In the genomic region with DNA sequence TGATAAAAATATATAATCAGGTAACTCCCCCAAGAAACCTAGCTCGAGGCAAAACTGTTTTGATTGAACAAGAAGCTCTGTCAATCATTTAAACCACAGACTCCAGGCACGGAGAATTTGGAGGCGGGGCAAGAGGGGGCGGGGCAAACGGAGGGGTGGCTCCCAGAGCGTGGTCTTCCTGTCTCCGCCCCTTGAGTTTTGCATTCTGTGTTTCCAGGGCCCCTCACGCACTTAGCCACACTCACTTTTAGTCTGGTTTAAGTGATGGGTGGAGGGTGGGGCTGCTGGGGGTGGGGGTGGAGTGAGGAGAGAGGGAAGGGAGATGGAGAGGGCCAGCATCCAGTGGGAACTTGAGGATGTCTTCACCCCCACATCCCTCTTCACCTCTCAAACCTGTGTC, we compare ENCODE assay signal across 8 mouse cellular contexts. TPM values are rescaled to one million over a fixed set of nuclear protein-coding genes. Genes with fewer than 3 reads are reported as not detected.
DNase-seq lines count a peak whose midpoint lies in the region; ATAC-seq lines count a peak whose summit lies in the region.

No protein-coding gene starts in this region.

- no peaks in the 10 kb centered on the region for H3K4me1 ChIP-seq in embryonic facial prominence, embryonic 11.5 days (ENCODE audit: control insufficient read depth, insufficient read depth, low read length)
- H3K4me1 ChIP-seq in heart, embryonic 10.5 days: peaks cover 42% of the 10 kb centered on the region
- peaks cover 16% of the 10 kb centered on the region for H3K4me1 ChIP-seq in neural tube, embryonic 11.5 days (ENCODE audit: control insufficient read depth, insufficient read depth, low read length)

- peak overlapping the region; percentile 63 for H3K4me3 ChIP-seq in embryonic facial prominence, embryonic 11.5 days (ENCODE audit: low read depth, low read length)
- peak overlapping the region; percentile 85 for H3K4me3 ChIP-seq in heart, embryonic 10.5 days
- H3K4me3 ChIP-seq in neural tube, embryonic 11.5 days (ENCODE audit: low read depth, low read length): peak overlapping the region; percentile 62

- no peaks in the 10 kb centered on the region for H3K36me3 ChIP-seq in embryonic facial prominence, embryonic 11.5 days (replicated peaks; ENCODE audit: control insufficient read depth, insufficient read depth, low read depth, low read length)
- peaks cover 13% of the 10 kb centered on the region; the same call in 1 of the 2 replicates for H3K36me3 ChIP-seq in heart, embryonic 10.5 days
- H3K36me3 ChIP-seq in neural tube, embryonic 11.5 days (ENCODE audit: control insufficient read depth, insufficient read depth, low read length): no peaks in the 10 kb centered on the region

- H3K4me2 ChIP-seq in embryonic facial prominence, embryonic 11.5 days (ENCODE audit: low read depth, low read length): peak overlapping the region; percentile 86
- peak overlapping the region; percentile 89 for H3K4me2 ChIP-seq in neural tube, embryonic 11.5 days (ENCODE audit: low read depth)

- peaks cover 2% of the 10 kb centered on the region; the same call in 1 of the 2 replicates for H3K27me3 ChIP-seq in embryonic facial prominence, embryonic 11.5 days (ENCODE audit: control insufficient read depth, insufficient read depth, low read length)
- no peaks in the 10 kb centered on the region for H3K27me3 ChIP-seq in heart, embryonic 10.5 days (ENCODE audit: insufficient read depth, poor library complexity, severe bottlenecking)
- peaks cover 16% of the 10 kb centered on the region for H3K27me3 ChIP-seq in neural tube, embryonic 11.5 days (ENCODE audit: control insufficient read depth, insufficient read depth, low read length)

- ATAC-seq in embryonic facial prominence, embryonic 11.5 days (replicated peaks; ENCODE audit: insufficient number of reproducible peaks, low FRiP score, low TSS enrichment, low read depth): peak; percentile 36
- peak; percentile 43 for ATAC-seq in neural tube, embryonic 11.5 days (ENCODE audit: insufficient read depth, low FRiP score, low TSS enrichment)
- ATAC-seq in monocyte, adult 5-6 weeks (replicated peaks; ENCODE audit: insufficient number of reproducible peaks, low FRiP score, low TSS enrichment, poor library complexity, severe bottlenecking): no peak

- H3K27ac ChIP-seq in embryonic facial prominence, embryonic 11.5 days (replicated peaks; ENCODE audit: low read depth, low read length): 0 out of 2 replicates have a peak overlapping the region, but pooled peaks have one; percentile 13
- peak overlapping the region; percentile 95 for H3K27ac ChIP-seq in heart, embryonic 10.5 days
- no peak overlapping the region for H3K27ac ChIP-seq in neural tube, embryonic 11.5 days (ENCODE audit: low read depth, low read length)

- H3K9ac ChIP-seq in embryonic facial prominence, embryonic 11.5 days (replicated peaks; ENCODE audit: low read length): no peak overlapping the region; the same call in 1 of the 2 replicates
- H3K9ac ChIP-seq in neural tube, embryonic 11.5 days (ENCODE audit: low read length): no peak overlapping the region

- H3K9me3 ChIP-seq in embryonic facial prominence, embryonic 11.5 days (replicated peaks; ENCODE audit: control insufficient read depth, low read length): no peaks in the 10 kb centered on the region
- no peaks in the 10 kb centered on the region for H3K9me3 ChIP-seq in heart, embryonic 10.5 days
- no peaks in the 10 kb centered on the region for H3K9me3 ChIP-seq in neural tube, embryonic 11.5 days (ENCODE audit: control insufficient read depth, low read length)

- DNase-seq in urinary bladder, adult 18-20 months (ENCODE audit: low spot score in 2 of 2): peak; percentile 61 to 66
- DNase-seq in urinary bladder, adult 2 months (ENCODE audit: low spot score): no peak
- DNase-seq in embryonic facial prominence, embryonic 11.5 days (ENCODE audit: low spot score): peak; percentile 93
- DNase-seq in heart, embryonic 10.5 days (ENCODE audit: low spot score): peak; percentile 96
- DNase-seq in kidney, adult 9 months: peak; percentile 90
- DNase-seq in liver: peak; percentile 75
- DNase-seq in neural tube, embryonic 11.5 days (ENCODE audit: low spot score): peak; percentile 87

- WGBS in embryonic facial prominence, embryonic 11.5 days: 0% methylated on average over 8 of the region's 8 CpGs
- WGBS in heart, embryonic 10.5 days: 0% methylated on average over 8 of the region's 8 CpGs
- whole genome bisulfite sequencing in neural tube, embryonic 11.5 days: 0% methylated on average over 8 of the region's 8 CpGs

RNA-seq across cellular contexts. Expression of a gene that starts 2.2 kb away (rescaled TPM):
- 58.6 and 85.5 TPM in 2 replicates for polyA plus RNA-seq in urinary bladder, adult 2 months (2012; rRNA removed)
- 69.4 and 71.2 TPM in 2 replicates for polyA plus RNA-seq in embryonic facial prominence, embryonic 11.5 days (2014; fragmentation: Nextera tagmentation; extraction: Ambion mirVana)
- 158 and 178 TPM in 2 replicates for polyA plus RNA-seq in heart, embryonic 10.5 days (2016; fragmentation: Nextera tagmentation; extraction: Ambion mirVana)
- polyA plus RNA-seq in neural tube, embryonic 11.5 days (2014; fragmentation: Nextera tagmentation; extraction: Ambion mirVana): 65.4 and 68.5 TPM in 2 replicates
- 0.19 to 0.64 TPM in 2 of 3 replicates, not detected in the other for total RNA-seq in monocyte, adult 5-6 weeks (2017)

RNA-seq across cellular contexts. Expression of a gene that starts 48.2 kb away (rescaled TPM):
- polyA plus RNA-seq in urinary bladder, adult 2 months (2012; rRNA removed): 874 and 1,097 TPM in 2 replicates
- 368 and 450 TPM in 2 replicates for polyA plus RNA-seq in embryonic facial prominence, embryonic 11.5 days (2014; fragmentation: Nextera tagmentation; extraction: Ambion mirVana)
- 137 and 226 TPM in 2 replicates for polyA plus RNA-seq in heart, embryonic 10.5 days (2016; fragmentation: Nextera tagmentation; extraction: Ambion mirVana)
- polyA plus RNA-seq in neural tube, embryonic 11.5 days (2014; fragmentation: Nextera tagmentation; extraction: Ambion mirVana): 403 and 422 TPM in 2 replicates
- total RNA-seq in monocyte, adult 5-6 weeks (2017): not detected in 3 replicates
